Comparison of ENCODE assay signal across 8 mouse cellular contexts in genomic region chr12:75701173-75702083, GRCm38 (mm10). TPM values are rescaled to one million over a fixed set of nuclear protein-coding genes. Genes with fewer than 3 reads are reported as not detected.
A peak's percentile ranks its signal among the peaks of the same experiment; 100 is the strongest.
DNase-seq lines count a peak whose midpoint lies in the region; ATAC-seq lines count a peak whose summit lies in the region.

No protein-coding gene starts in this region.

- H3K27ac ChIP-seq in stomach, embryonic 15.5 days, result no peak overlapping the region

- no peak overlapping the region; the same call in 1 of the 2 replicates for H3K4me3 ChIP-seq in stomach, embryonic 15.5 days (replicated peaks)

- H3K36me3 ChIP-seq in stomach, embryonic 15.5 days, result no peaks in the 10 kb centered on the region

- no peak overlapping the region for H3K9ac ChIP-seq in stomach, embryonic 15.5 days

- no peaks in the 10 kb centered on the region for H3K27me3 ChIP-seq in stomach, embryonic 15.5 days (replicated peaks)

- peak overlapping the region; percentile 40 for H3K4me2 ChIP-seq in stomach, embryonic 15.5 days

- WGBS in stomach, embryonic 15.5 days, result 34% methylated on average over 21 of the region's 21 CpGs

- peak; percentile 53; the same call in 1 of the 2 replicates for ATAC-seq in stomach, embryonic 15.5 days (ENCODE audit: insufficient read depth, low FRiP score, low read depth)
- no peak for ATAC-seq in erythroid progenitor cell, adult 5-6 weeks (replicated peaks; ENCODE audit: low FRiP score, poor library complexity, severe bottlenecking)

- no peaks in the 10 kb centered on the region for H3K4me1 ChIP-seq in stomach, embryonic 15.5 days

- peak; percentile 22 to 35 for DNase-seq in cerebellum, postnatal 10 days
- no peak for DNase-seq in cerebellum, postnatal 36 days
- peak; percentile 46 for DNase-seq in adrenal gland, postnatal 25 days
- DNase-seq in gastrocnemius, postnatal 25 days, result peak; percentile 35
- DNase-seq in kidney, adult 11 months, result peak; percentile 44
- DNase-seq in lung, postnatal 4 days, result peak; percentile 14 to 21

- H3K9me3 ChIP-seq in stomach, embryonic 15.5 days, result no peaks in the 10 kb centered on the region

RNA-seq across cellular contexts. Expression of gene Wdr89, which starts 32.1 kb away (rescaled TPM):
- total RNA-seq in adrenal gland, postnatal 25 days (2021), result 4.1 and 5.0 TPM in 2 replicates
- total RNA-seq in gastrocnemius, postnatal 25 days (2021), result 1 to 10 TPM; 1.6 to 1.7 TPM
- 10.8 and 16.8 TPM in 2 replicates for polyA plus RNA-seq in stomach, embryonic 15.5 days (2015; fragmentation: Nextera tagmentation; extraction: Ambion mirVana)
- total RNA-seq in erythroid progenitor cell, adult 5-6 weeks (2015; ENCODE audit: low replicate concordance), result 4.7 and 5.9 TPM in 2 replicates
- total RNA-seq in erythroid progenitor cell, adult 5-6 weeks (2017; ENCODE audit: low replicate concordance), result 6.7 and 11.8 TPM in 2 replicates

RNA-seq across cellular contexts. Expression of gene Sgpp1, which starts 34.1 kb away (rescaled TPM):
- 188 and 197 TPM in 2 replicates for total RNA-seq in adrenal gland, postnatal 25 days (2021)
- total RNA-seq in gastrocnemius, postnatal 25 days (2021), result 10 to 100 TPM; 12.3 to 12.9 TPM
- polyA plus RNA-seq in stomach, embryonic 15.5 days (2015; fragmentation: Nextera tagmentation; extraction: Ambion mirVana), result 21.9 and 23.4 TPM in 2 replicates
- total RNA-seq in erythroid progenitor cell, adult 5-6 weeks (2015; ENCODE audit: low replicate concordance), result 39.3 and 53.2 TPM in 2 replicates
- total RNA-seq in erythroid progenitor cell, adult 5-6 weeks (2017; ENCODE audit: low replicate concordance), result 32.9 and 42.8 TPM in 2 replicates

Comparison
In these comparisons a context has a peak if more than half of its experiments do, and no peak if none do; other contexts are left out.
1. DNase-seq: peak in cerebellum, postnatal 10 days (2 of 2), adrenal gland, postnatal 25 days (single experiment), gastrocnemius, postnatal 25 days (single experiment), kidney, adult 11 months (single experiment) and lung, postnatal 4 days (2 of 2); none in cerebellum, postnatal 36 days (0 of 2).